Mouse (Mus musculus) ES-E14 (cell line): ENCODE data around the gene Hsf5. TPM values are rescaled to one million over a fixed set of nuclear protein-coding genes. Genes with fewer than 3 reads are reported as not detected.

ENCODE experiments used
- DNase-seq: peaks from one replicate; pipeline ENCODE4 v3.0.0-alpha.2; 2013; ENCODE audit warnings: low read depth, low spot score
- H3K27ac ChIP-seq: 2 replicates; pipeline ENCODE4 v1.5.1; 2012; ENCODE audit warnings: low read depth, mild to moderate bottlenecking, low read length, moderate library complexity, mixed read lengths; ENCODE audit not compliant: poor library complexity, insufficient read depth, severe bottlenecking
- H3K36me3 ChIP-seq: 2 replicates; pipeline ENCODE4 v1.6.1; 2012; ENCODE audit warnings: mild to moderate bottlenecking, low read length, moderate library complexity, mixed read lengths; ENCODE audit not compliant: control insufficient read depth, poor library complexity, insufficient read depth, severe bottlenecking
- H3K4me1 ChIP-seq, 2 experiments: fragments of 150-350 bp in 1 of 2; sonication (generic) in 1 of 2; 2 replicates each; pipeline ENCODE4 v1.6.1; 2012; ENCODE audit warnings: low read length in 2 of 2, mild to moderate bottlenecking in 1 of 2, mixed read lengths in 1 of 2; ENCODE audit not compliant: control insufficient read depth in 2 of 2, insufficient read depth in 2 of 2, poor library complexity in 1 of 2
- H3K4me3 ChIP-seq, 2 experiments: fragments of 150-350 bp in 1 of 2; sonication (generic) in 1 of 2; 2 replicates each; pipeline ENCODE4 v1.5.1; 2012; ENCODE audit warnings: low read length in 2 of 2, low read depth in 1 of 2, mild to moderate bottlenecking in 1 of 2, mixed read lengths in 1 of 2; ENCODE audit not compliant: insufficient read depth in 1 of 2, poor library complexity in 1 of 2, severe bottlenecking in 1 of 2
- H3K9ac ChIP-seq: 2 replicates; pipeline ENCODE4 v1.6.1; 2012; ENCODE audit warnings: low read depth, mild to moderate bottlenecking, low read length, mixed read lengths; ENCODE audit not compliant: poor library complexity, insufficient read depth, severe bottlenecking
- H3K9me3 ChIP-seq: fragments of 150-350 bp; sonication (generic); 2 replicates; pipeline ENCODE4 v1.6.1; 2012; ENCODE audit warnings: low read depth, mild to moderate bottlenecking, low read length; ENCODE audit not compliant: control insufficient read depth, insufficient read depth
- CHD2 ChIP-seq: IDR thresholded peaks from 2 replicates; pipeline ENCODE4 v1.6.1; 2014; ENCODE audit warnings: mild to moderate bottlenecking, low read depth, low read length, inconsistent platforms
- HCFC1 ChIP-seq: IDR thresholded peaks from 2 replicates; pipeline ENCODE4 v1.6.1; 2012; ENCODE audit warnings: low read length, inconsistent platforms, borderline replicate concordance; ENCODE audit not compliant: insufficient read depth
- MAFK ChIP-seq: IDR thresholded peaks from 2 replicates; pipeline ENCODE4 v1.6.1; 2014; ENCODE audit warnings: mild to moderate bottlenecking, low read depth, low read length, inconsistent platforms; ENCODE audit not compliant: insufficient read depth
- ZC3H11A ChIP-seq: IDR thresholded peaks from 2 replicates; pipeline ENCODE4 v1.6.1; 2012; ENCODE audit warnings: low read depth, mild to moderate bottlenecking, inconsistent platforms, low read length, borderline replicate concordance
- ZNF384 ChIP-seq: IDR thresholded peaks from 2 replicates; pipeline ENCODE4 v1.6.1; 2012; ENCODE audit warnings: low read depth, low read length, inconsistent platforms
- in situ Hi-C, 2 experiments: fragments of 600-800 bp; cut with MboI; formaldehyde crosslinking; loops; one replicate each; pipeline ENCODE4 v1.15.1; 2025; ENCODE audit warnings: low sequenced_read_pairs in 2 of 2, inconsistent platforms in 1 of 2; ENCODE audit not compliant: unreplicated experiment in 2 of 2
- total RNA-seq: library from RNA; depleted of rRNA; stranded (reverse); fragments of 300-350 nt; gene quantifications from 2 replicates; pipeline ENCODE4 v1.2.3, GENCODE M21; 2012

Gene Hsf5
- total RNA-seq, 1 experiment: 0.40 TPM

DNA sequence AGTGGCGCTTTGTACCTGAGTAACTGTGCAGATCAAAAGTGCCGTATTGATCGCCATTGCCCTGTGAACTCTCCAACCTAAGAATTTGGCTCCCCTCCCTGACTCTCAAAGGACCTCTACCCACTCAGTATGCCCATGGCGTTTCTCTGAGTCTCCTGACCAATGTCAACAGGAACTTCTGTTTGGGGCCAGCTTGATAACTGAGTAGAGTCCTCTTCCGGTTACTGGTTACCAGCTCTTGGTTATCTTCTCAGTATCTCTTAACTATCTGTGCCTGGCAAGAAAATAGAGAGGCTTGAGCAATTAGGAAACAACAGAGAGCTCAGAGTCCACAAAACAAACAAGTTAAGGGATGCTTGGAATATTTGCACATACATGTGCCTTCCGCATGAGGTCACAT, 84.1 kb downstream of the Hsf5 start:
- Histone ChIP-seq H3K36me3 (no peaks in the 10 kb centered on the region), H3K27ac (no peak overlapping the region), H3K4me1 (no peaks in the 10 kb centered on the region), H3K9ac (no peak overlapping the region), H3K4me3 (no peak overlapping the region), H3K9me3 (no peaks in the 10 kb centered on the region)
- no peak for DNase-seq
- no peak for TF ChIP-seq HCFC1
- no peak for TF ChIP-seq CHD2
- TF ChIP-seq MAFK: no peak
- TF ChIP-seq ZNF384: no peak
- no peak for TF ChIP-seq ZC3H11A
- in situ Hi-C loops: no loop called here

DNA sequence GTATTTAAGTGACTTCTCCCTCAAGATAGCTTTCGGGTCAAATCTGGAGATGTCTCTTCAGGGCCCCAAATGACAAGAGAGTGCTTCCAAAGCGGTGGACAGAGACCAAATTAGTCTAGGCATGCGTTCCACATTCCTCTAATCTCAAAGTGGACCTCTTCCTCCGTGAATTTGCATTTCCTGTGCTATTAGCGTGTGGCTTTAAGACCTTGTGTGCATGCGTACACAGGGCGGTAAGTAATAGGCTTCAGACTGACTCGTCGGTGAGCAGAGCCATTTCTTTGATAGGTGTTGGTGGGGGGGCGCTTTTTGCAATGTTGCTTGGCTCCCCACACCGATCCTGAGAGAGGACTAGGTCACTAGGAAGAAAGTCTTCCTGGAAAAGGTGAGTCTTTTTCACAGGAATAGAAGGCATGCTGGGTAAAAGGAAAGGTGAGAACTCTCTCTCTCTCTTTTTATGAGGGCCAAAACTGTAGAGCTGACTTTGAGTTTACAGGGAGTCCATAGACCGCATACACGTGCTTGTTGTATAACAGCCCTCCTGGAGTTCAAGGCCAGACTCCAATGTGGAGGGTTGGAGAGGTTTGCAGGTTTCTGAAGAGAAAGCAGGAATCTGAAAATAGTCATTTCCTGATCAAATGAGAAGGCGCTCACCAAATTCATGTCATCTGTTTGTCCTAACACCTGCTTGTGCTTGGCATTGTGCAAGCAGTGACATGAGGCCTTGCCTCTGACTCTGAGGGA, 85.1 kb downstream of the Hsf5 start:
- no peaks in the 10 kb centered on the region for H3K9me3 ChIP-seq
- in situ Hi-C loops: no loop called here
- TF ChIP-seq MAFK (no peak), CHD2 (no peak), ZC3H11A (no peak), HCFC1 (no peak), ZNF384 (no peak)

DNA sequence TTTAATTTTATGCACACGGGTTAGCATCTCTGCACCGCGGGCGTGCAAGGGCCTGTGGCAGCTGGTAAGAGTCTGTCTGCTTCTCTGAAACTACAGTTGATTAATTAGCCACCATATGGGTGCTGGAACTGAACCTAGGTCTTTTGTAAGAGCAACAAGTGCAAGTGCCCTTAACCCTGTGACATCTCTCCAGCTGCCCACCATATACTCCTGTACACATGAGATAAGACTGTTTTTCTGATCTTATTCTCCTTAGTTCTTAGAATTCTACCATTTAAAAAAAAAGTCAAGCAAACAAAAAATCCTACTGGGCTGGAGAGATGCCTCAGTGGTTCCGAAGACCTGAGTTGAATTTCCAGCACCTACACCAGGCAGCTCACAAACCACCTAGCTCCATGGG, 86.7 kb downstream of the Hsf5 start:
- peaks cover 0 to 7% of the 10 kb centered on the region in 2 experiments; a peak in 2 of 4 replicates for H3K4me1 ChIP-seq
- H3K4me3 ChIP-seq: no peak overlapping the region
- no peaks in the 10 kb centered on the region for H3K36me3 ChIP-seq
- DNase-seq: no peak
- H3K9ac ChIP-seq: no peak overlapping the region
- no peak overlapping the region for H3K27ac ChIP-seq
- in situ Hi-C loops: no loop called here
- TF ChIP-seq HCFC1: no peak
- no peak for TF ChIP-seq CHD2
- TF ChIP-seq ZC3H11A: no peak
- no peak for TF ChIP-seq ZNF384
- TF ChIP-seq MAFK: no peak
- H3K9me3 ChIP-seq: no peaks in the 10 kb centered on the region

More for the DNA sequence above, 85.1 kb downstream of the Hsf5 start:
- no peak overlapping the region for H3K27ac ChIP-seq
- no peak for DNase-seq
- H3K4me1 ChIP-seq: no peaks in the 10 kb centered on the region
- no peak overlapping the region for H3K9ac ChIP-seq
- H3K36me3 ChIP-seq: no peaks in the 10 kb centered on the region
- no peak overlapping the region for H3K4me3 ChIP-seq

DNA sequence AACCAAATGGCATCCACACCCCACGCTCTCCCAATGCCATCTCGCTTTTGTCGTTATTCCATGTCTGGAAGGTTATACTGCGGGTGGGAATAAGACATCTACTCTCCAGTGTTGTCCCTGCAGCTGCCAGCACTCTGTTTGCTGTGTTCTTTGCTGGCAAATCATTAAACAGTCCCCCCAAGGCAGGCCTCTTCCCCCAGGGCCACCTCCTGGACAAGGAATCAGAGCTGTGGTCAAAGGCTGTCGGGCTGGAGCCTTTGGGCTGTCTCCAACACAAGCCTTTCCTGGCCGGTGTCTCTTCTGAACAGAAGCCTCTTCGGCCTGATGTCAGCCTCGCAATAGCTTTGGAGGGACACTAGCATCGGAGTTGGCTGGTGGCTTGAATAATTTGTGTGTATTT, 87.3 kb downstream of the Hsf5 start:
- no peak for DNase-seq
- in situ Hi-C loops: no loop called here
- H3K9ac ChIP-seq: no peak overlapping the region
- no peak overlapping the region for H3K4me3 ChIP-seq
- no peak overlapping the region for H3K27ac ChIP-seq
- no peaks in the 10 kb centered on the region for H3K9me3 ChIP-seq
- H3K4me1 ChIP-seq: peaks cover 4 to 10% of the 10 kb centered on the region in 2 experiments; a peak in 2 of 4 replicates
- TF ChIP-seq ZNF384 (no peak), CHD2 (no peak), ZC3H11A (no peak), HCFC1 (no peak), MAFK (no peak)
- no peaks in the 10 kb centered on the region for H3K36me3 ChIP-seq

DNA sequence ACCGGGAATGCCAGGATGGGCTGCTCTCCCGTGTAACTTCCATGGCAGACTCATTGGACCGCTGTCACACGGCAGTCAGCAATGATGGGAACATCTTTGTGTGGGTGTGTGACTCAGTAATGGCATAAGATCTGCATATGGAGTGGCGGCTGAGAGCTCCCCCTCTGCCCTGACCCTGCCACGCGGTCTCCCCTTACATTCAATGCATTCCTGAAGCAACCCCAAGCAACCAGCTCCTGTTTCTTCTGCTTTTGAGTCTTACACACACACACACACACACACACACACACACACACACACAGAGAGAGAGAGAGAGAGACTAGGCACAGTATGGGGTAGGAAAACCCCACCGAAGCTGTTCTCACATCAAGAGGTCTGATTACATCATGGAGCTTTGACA, 90.6 kb downstream of the Hsf5 start:
- Histone ChIP-seq H3K4me1 (peaks cover 12 to 20% of the 10 kb centered on the region in 2 experiments), H3K9ac (no peak overlapping the region), H3K36me3 (no peaks in the 10 kb centered on the region), H3K9me3 (no peaks in the 10 kb centered on the region), H3K4me3 (no peak overlapping the region), H3K27ac (no peak overlapping the region)
- TF ChIP-seq ZC3H11A (no peak), ZNF384 (no peak), HCFC1 (no peak), CHD2 (no peak), MAFK (no peak)
- DNase-seq: no peak
- in situ Hi-C loops: no loop called here
